Mouse (Mus musculus): ENCODE data around the gene Cdh23.

- no peak for TF ChIP-seq CTCF (IDR thresholded peaks at IDR 0.05; ENCODE audit: low read depth, low read length)
- no peak for TF ChIP-seq GATA1 (IDR thresholded peaks at IDR 0.05; ENCODE audit: borderline replicate concordance, low read length)
- TF ChIP-seq POLR2AphosphoS5 (IDR thresholded peaks at IDR 0.05; ENCODE audit: insufficient replicate concordance, low read depth, low read length): no peak
- TF ChIP-seq TAL1 (conservative IDR thresholded peaks at IDR 0.05; ENCODE audit: low read depth, low read length): no peak
These were observed 10.0 kb upstream of the Cdh23 start for GRCm38 (mm10) chr10:60706268-60706667.

Measured in G1E (cell line).